Comparison of ENCODE assay signal across 8 mouse cellular contexts in the genomic region with DNA sequence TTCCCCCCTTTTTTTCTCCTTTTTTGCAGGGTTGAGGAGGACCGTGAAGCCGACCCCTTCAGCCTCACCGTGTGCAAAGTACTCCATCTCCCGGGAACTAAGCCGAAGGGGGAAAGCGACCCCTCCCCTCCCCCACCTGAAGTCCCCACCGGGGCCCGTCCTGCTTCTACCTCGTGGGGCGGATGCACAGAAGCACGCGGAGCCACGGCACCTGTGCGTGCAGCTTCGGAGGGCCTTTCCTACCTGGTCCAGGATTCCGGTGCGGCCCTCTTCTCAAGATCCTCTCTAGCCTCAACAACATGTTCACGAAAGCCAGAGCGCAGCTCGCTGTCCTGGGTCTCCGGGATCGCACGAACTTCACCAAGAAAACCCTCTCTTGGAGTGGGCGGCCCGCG. TPM values are rescaled to one million over a fixed set of nuclear protein-coding genes. Genes with fewer than 3 reads are reported as not detected.
DNase-seq lines count a peak whose midpoint lies in the region; ATAC-seq and TF ChIP-seq lines count a peak whose summit lies in the region.

No protein-coding gene starts in this region.

- intact Hi-C loops in heart, postnatal 14 days (cut with DNase I): loop anchor here (5.0 kb wide), 2 partner anchors 152 to 233 kb away; no protein-coding TSS in a partner anchor

- 1% methylated on average over 26 of the region's 26 CpGs for WGBS in heart, embryonic 11.5 days (ENCODE audit: insufficient replicate concordance)
- 3% methylated on average over 26 of the region's 26 CpGs for WGBS in heart, postnatal 0 days
- 1% methylated on average over 26 of the region's 26 CpGs for WGBS in midbrain, embryonic 10.5 days

- TF ChIP-seq EP300 in heart, postnatal 0 days (IDR thresholded peaks at IDR 0.05; ENCODE audit: low read depth): no peak

- 0 out of 2 replicates have a peak overlapping the region, but pooled peaks have one; percentile 48 for H3K9ac ChIP-seq in heart, embryonic 11.5 days (ENCODE audit: low read depth, low read length)
- peak overlapping the region; percentile 55 for H3K9ac ChIP-seq in heart, postnatal 0 days (replicated peaks; ENCODE audit: low read depth, low read length)

- no peak overlapping the region for H3K27ac ChIP-seq in heart, embryonic 11.5 days (ENCODE audit: low read depth, low read length)
- no peak overlapping the region for H3K27ac ChIP-seq in heart, postnatal 0 days (ENCODE audit: low read depth)
- no peak overlapping the region for H3K27ac ChIP-seq in midbrain, embryonic 10.5 days (replicated peaks)

- peaks cover 5% of the 10 kb centered on the region for H3K4me1 ChIP-seq in heart, embryonic 11.5 days (ENCODE audit: control insufficient read depth, insufficient read depth, low read length)
- peaks cover 5% of the 10 kb centered on the region; the same call in 1 of the 2 replicates for H3K4me1 ChIP-seq in heart, postnatal 0 days (ENCODE audit: control insufficient read depth, insufficient read depth)
- peaks cover 18% of the 10 kb centered on the region for H3K4me1 ChIP-seq in midbrain, embryonic 10.5 days

- no peaks in the 10 kb centered on the region for H3K36me3 ChIP-seq in heart, embryonic 11.5 days (ENCODE audit: control insufficient read depth, insufficient read depth, low read length)
- H3K36me3 ChIP-seq in heart, postnatal 0 days (replicated peaks; ENCODE audit: control insufficient read depth, insufficient read depth, low read length): no peaks in the 10 kb centered on the region
- H3K36me3 ChIP-seq in midbrain, embryonic 10.5 days: no peaks in the 10 kb centered on the region

- no peak for DNase-seq in heart, postnatal 14 days
- DNase-seq in heart, postnatal 0 days (ENCODE audit: low spot score): no peak
- no peak for DNase-seq in midbrain, embryonic 10.5 days (ENCODE audit: low spot score)
- DNase-seq in left cerebral cortex, adult 9 months (ENCODE audit: low spot score in 2 of 2): no peak
- DNase-seq in layer of hippocampus, postnatal 36 days: no peak
- DNase-seq in right cerebral cortex, adult 2 months (ENCODE audit: low spot score in 2 of 2): no peak

- ATAC-seq in heart, embryonic 11.5 days (replicated peaks; ENCODE audit: insufficient number of reproducible peaks, low FRiP score, low TSS enrichment): peak; percentile 20; the same call in 1 of the 2 replicates
- peak; percentile 11 for ATAC-seq in activated CD4-positive, CD25-positive, alpha-beta regulatory T cell, adult 4 months
- ATAC-seq in heart, postnatal 0 days (ENCODE audit: insufficient read depth, low read depth): no peak

- no peaks in the 10 kb centered on the region for H3K9me3 ChIP-seq in heart, embryonic 11.5 days (replicated peaks; ENCODE audit: control insufficient read depth, low read length)
- H3K9me3 ChIP-seq in heart, postnatal 0 days (replicated peaks; ENCODE audit: control insufficient read depth, low read length): no peaks in the 10 kb centered on the region
- H3K9me3 ChIP-seq in midbrain, embryonic 10.5 days (replicated peaks): no peaks in the 10 kb centered on the region

- TF ChIP-seq CTCF in heart, postnatal 0 days (IDR thresholded peaks at IDR 0.05; ENCODE audit: low read depth): no peak

- peaks cover 81% of the 10 kb centered on the region for H3K27me3 ChIP-seq in heart, embryonic 11.5 days (ENCODE audit: control insufficient read depth, insufficient read depth, low read length)
- peaks cover 82% of the 10 kb centered on the region for H3K27me3 ChIP-seq in heart, postnatal 0 days (ENCODE audit: control insufficient read depth, insufficient read depth, low read length)
- peaks cover 100% of the 10 kb centered on the region for H3K27me3 ChIP-seq in midbrain, embryonic 10.5 days (ENCODE audit: low read depth, poor library complexity, severe bottlenecking)

- peak overlapping the region; percentile 64 for H3K4me3 ChIP-seq in heart, embryonic 11.5 days (ENCODE audit: low read depth, low read length)
- H3K4me3 ChIP-seq in heart, postnatal 0 days (ENCODE audit: low read depth, low read length): peak overlapping the region; percentile 67
- H3K4me3 ChIP-seq in midbrain, embryonic 10.5 days: peak overlapping the region; percentile 68

- peak overlapping the region; percentile 93 for H3K4me2 ChIP-seq in heart, embryonic 11.5 days
- H3K4me2 ChIP-seq in heart, postnatal 0 days (ENCODE audit: low read depth, low read length): peak overlapping the region; percentile 79

RNA-seq across cellular contexts. Expression of a gene that starts 0.4 kb away (rescaled TPM):
- not detected in 2 replicates for polyA plus RNA-seq in heart, embryonic 11.5 days (2014; fragmentation: Nextera tagmentation; extraction: Ambion mirVana)
- under 1 TPM in 1 of 2 experiments, not detected in 1; 0.24 TPM for total RNA-seq in heart, postnatal 14 days (2021)
- polyA plus RNA-seq in activated CD4-positive, CD25-positive, alpha-beta regulatory T cell, adult 4 months (2017; shearing (Covaris generic)): under 1 TPM in 1 of 2 experiments, not detected in 1; 0.60 TPM
- total RNA-seq in heart, postnatal 0 days (2014; rRNA removed; ENCODE audit: low replicate concordance): not detected in 2 replicates
- polyA plus RNA-seq in heart, postnatal 0 days (2015; fragmentation: Nextera tagmentation; extraction: Ambion mirVana): not detected in 2 replicates
- not detected in 2 replicates for polyA plus RNA-seq in midbrain, embryonic 10.5 days (2016; fragmentation: Nextera tagmentation; extraction: Ambion mirVana)
- not detected for total RNA-seq in layer of hippocampus, postnatal 36 days (2021)

RNA-seq across cellular contexts. Expression of a gene that starts 16.8 kb away (rescaled TPM):
- 2.4 and 2.7 TPM in 2 replicates for polyA plus RNA-seq in heart, embryonic 11.5 days (2014; fragmentation: Nextera tagmentation; extraction: Ambion mirVana)
- under 1 TPM; 0.27 to 0.79 TPM for total RNA-seq in heart, postnatal 14 days (2021)
- under 1 TPM; 0.24 to 0.36 TPM for polyA plus RNA-seq in activated CD4-positive, CD25-positive, alpha-beta regulatory T cell, adult 4 months (2017; shearing (Covaris generic))
- 0.23 and 0.88 TPM in 2 replicates for total RNA-seq in heart, postnatal 0 days (2014; rRNA removed; ENCODE audit: low replicate concordance)
- polyA plus RNA-seq in heart, postnatal 0 days (2015; fragmentation: Nextera tagmentation; extraction: Ambion mirVana): 0.45 and 0.55 TPM in 2 replicates
- polyA plus RNA-seq in midbrain, embryonic 10.5 days (2016; fragmentation: Nextera tagmentation; extraction: Ambion mirVana): 0.09 and 0.19 TPM in 2 replicates
- 1 to 10 TPM; 1.4 to 1.7 TPM for total RNA-seq in layer of hippocampus, postnatal 36 days (2021)
